Mouse (Mus musculus): ENCODE results near the gene Vps4a. TPM values are rescaled to one million over a fixed set of nuclear protein-coding genes. Genes with fewer than 3 reads are reported as not detected.

The Vps4a gene
- total and polyA plus RNA-seq, 3 experiments: 38.1 to 43.2 TPM; not detected in 1

- Histone ChIP-seq H3K27me3 (ENCODE audit: control insufficient read depth in 1 of 2, insufficient read depth in 2 of 2, low read length in 2 of 2) (no peaks in the 10 kb centered on the region), H3K36me3 (ENCODE audit: control insufficient read depth in 1 of 2, insufficient read depth in 2 of 2, low read length in 2 of 2) (peaks cover 10 to 15% of the 10 kb centered on the region in 2 experiments), H3K9me3 (replicated peaks; ENCODE audit: insufficient read depth, low read length) (no peaks in the 10 kb centered on the region), H3K4me1 (ENCODE audit: control insufficient read depth in 1 of 2, insufficient read depth in 2 of 2, low read length in 2 of 2) (0 out of 4 replicates have a peak, but pooled peaks cover 0 to 6% of the 10 kb centered on the region in 2 experiments), H3K27ac (ENCODE audit: control insufficient read depth, low read depth, low read length) (no peak overlapping the region), H3K4me3 (ENCODE audit: control insufficient read depth in 1 of 2, insufficient read depth in 1 of 2, low read depth in 2 of 2, low read length in 2 of 2) (no peak overlapping the region), H3K79me2 (ENCODE audit: control insufficient read depth, insufficient read depth, low read length, poor library complexity) (peaks cover 29% of the 10 kb centered on the region), H3K9ac (ENCODE audit: control insufficient read depth, low read depth, low read length, poor library complexity, severe bottlenecking) (no peak overlapping the region)
- TF ChIP-seq MEF2A (IDR thresholded peaks at IDR 0.05; ENCODE audit: extremely low read depth, insufficient replicate concordance, low read depth, low read length, poor library complexity, severe bottlenecking) (no peak), BHLHE40 (IDR thresholded peaks at IDR 0.05; ENCODE audit: borderline replicate concordance, low read depth, low read length) (no peak), MYC (IDR thresholded peaks at IDR 0.05; ENCODE audit: low read depth, low read length) (no peak), EP300 (IDR thresholded peaks at IDR 0.05; ENCODE audit: low read depth in 1 of 2, low read length in 2 of 2) (no peak), GABPA (IDR thresholded peaks at IDR 0.05; ENCODE audit: low read depth, low read length) (no peak), SIN3A (IDR thresholded peaks at IDR 0.05; ENCODE audit: low read length) (no peak), HCFC1 (IDR thresholded peaks at IDR 0.05; ENCODE audit: low read depth, low read length) (no peak)
- no peak for DNase-seq (ENCODE audit: low read depth, low spot score)
These were observed 59.5 kb downstream of the Vps4a start for GRCm38 (mm10) chr8:107090531-107090930.

Other genes starting within 250 kb of the Vps4a start
- gene Has3, start 161.0 kb upstream of the Vps4a start, total RNA-seq (2012; rRNA removed): 3.7 and 5.8 TPM in 2 replicates
- under 1 TPM in 1 of 2 experiments, not detected in 1; 0.40 TPM for gene Has3, start 161.0 kb upstream of the Vps4a start, polyA plus RNA-seq (2012; ENCODE audit: insufficient read depth in 1 of 2, insufficient read length in 2 of 2, low read depth in 1 of 2, low replicate concordance in 2 of 2, missing spikeins in 1 of 2)
- 165 and 174 TPM in 2 replicates for gene Utp4, start 137.6 kb upstream of the Vps4a start, total RNA-seq (2012; rRNA removed)
- 100 to 1,000 TPM; 123 to 218 TPM for gene Utp4, start 137.6 kb upstream of the Vps4a start, polyA plus RNA-seq (2012; ENCODE audit: insufficient read depth in 1 of 2, insufficient read length in 2 of 2, low read depth in 1 of 2, low replicate concordance in 2 of 2, missing spikeins in 1 of 2)
- 3.0 and 3.6 TPM in 2 replicates for gene Sntb2, start 95.5 kb upstream of the Vps4a start, total RNA-seq (2012; rRNA removed)
- gene Sntb2, start 95.5 kb upstream of the Vps4a start, polyA plus RNA-seq (2012; ENCODE audit: insufficient read depth in 1 of 2, insufficient read length in 2 of 2, low read depth in 1 of 2, low replicate concordance in 2 of 2, missing spikeins in 1 of 2): 1 to 10 TPM in 1 of 2 experiments, not detected in 1; 3.8 TPM
- gene Pdf, start 17.4 kb downstream of the Vps4a start, total RNA-seq (2012; rRNA removed): 39.0 and 43.6 TPM in 2 replicates
- gene Pdf, start 17.4 kb downstream of the Vps4a start, polyA plus RNA-seq (2012; ENCODE audit: insufficient read depth in 1 of 2, insufficient read length in 2 of 2, low read depth in 1 of 2, low replicate concordance in 2 of 2, missing spikeins in 1 of 2): 10 to 100 TPM in 1 of 2 experiments, not detected in 1; 36.0 TPM
- 18.1 and 27.2 TPM in 2 replicates for gene Cog8, start 25.5 kb downstream of the Vps4a start, total RNA-seq (2012; rRNA removed)
- 10 to 100 TPM in 1 of 2 experiments, not detected in 1; 27.0 TPM for gene Cog8, start 25.5 kb downstream of the Vps4a start, polyA plus RNA-seq (2012; ENCODE audit: insufficient read depth in 1 of 2, insufficient read length in 2 of 2, low read depth in 1 of 2, low replicate concordance in 2 of 2, missing spikeins in 1 of 2)
- 261 and 278 TPM in 2 replicates for gene Nip7, start 25.7 kb downstream of the Vps4a start, total RNA-seq (2012; rRNA removed)
- 100 to 1,000 TPM; 189 to 336 TPM for gene Nip7, start 25.7 kb downstream of the Vps4a start, polyA plus RNA-seq (2012; ENCODE audit: insufficient read depth in 1 of 2, insufficient read length in 2 of 2, low read depth in 1 of 2, low replicate concordance in 2 of 2, missing spikeins in 1 of 2)
- not detected in 2 replicates for gene Tmed6, start 34.4 kb downstream of the Vps4a start, total RNA-seq (2012; rRNA removed)
- not detected for gene Tmed6, start 34.4 kb downstream of the Vps4a start, polyA plus RNA-seq (2012; ENCODE audit: insufficient read depth in 1 of 2, insufficient read length in 2 of 2, low read depth in 1 of 2, low replicate concordance in 2 of 2, missing spikeins in 1 of 2)
- 14.1 and 15.0 TPM in 2 replicates for gene Terf2, start 65.3 kb downstream of the Vps4a start, total RNA-seq (2012; rRNA removed)
- gene Terf2, start 65.3 kb downstream of the Vps4a start, polyA plus RNA-seq (2012; ENCODE audit: insufficient read depth in 1 of 2, insufficient read length in 2 of 2, low read depth in 1 of 2, low replicate concordance in 2 of 2, missing spikeins in 1 of 2): 10 to 100 TPM in 1 of 2 experiments, not detected in 1; 36.7 TPM
- 66.5 and 67.9 TPM in 2 replicates for gene Cyb5b, start 119.4 kb downstream of the Vps4a start, total RNA-seq (2012; rRNA removed)
- 10 to 100 TPM; 69.4 to 79.1 TPM for gene Cyb5b, start 119.4 kb downstream of the Vps4a start, polyA plus RNA-seq (2012; ENCODE audit: insufficient read depth in 1 of 2, insufficient read length in 2 of 2, low read depth in 1 of 2, low replicate concordance in 2 of 2, missing spikeins in 1 of 2)

All from MEL (cell line).